Mouse (Mus musculus): ENCODE measurements around the gene Ice1.

Ice1 gene

GRCm38 (mm10) chr13:70637282-70637661 lies at the start of gene Ice1:
Ice1 (minus strand) TSS chr13:70637634.
- DNase-seq = no peak

GRCm38 (mm10) chr13:70685825-70686224 lies 48.4 kb upstream of the Ice1 start:
- no peak for DNase-seq

GRCm38 (mm10) chr13:70684976-70685609 lies 47.7 kb upstream of the Ice1 start:
- no peak for DNase-seq

GRCm38 (mm10) chr13:70681411-70682183 lies 44.2 kb upstream of the Ice1 start:
- DNase-seq = no peak

GRCm38 (mm10) chr13:70680316-70680715 lies 42.9 kb upstream of the Ice1 start:
- DNase-seq = no peak

- no peak for DNase-seq
Measured at GRCm38 (mm10) chr13:70677689-70678088, 40.3 kb upstream of the Ice1 start.

- no peak for DNase-seq
Measured at GRCm38 (mm10) chr13:70676243-70677183, 39.1 kb upstream of the Ice1 start.

- DNase-seq = no peak
Measured at GRCm38 (mm10) chr13:70674998-70675397, 37.6 kb upstream of the Ice1 start.

- DNase-seq = no peak
Measured at GRCm38 (mm10) chr13:70670080-70670479, 32.6 kb upstream of the Ice1 start.

GRCm38 (mm10) chr13:70659715-70660114 lies 22.3 kb upstream of the Ice1 start:
- DNase-seq = no peak

- no peak for DNase-seq
Measured at GRCm38 (mm10) chr13:70656741-70657140, 19.3 kb upstream of the Ice1 start.

GRCm38 (mm10) chr13:70656329-70656728 lies 18.9 kb upstream of the Ice1 start:
- no peak for DNase-seq

- DNase-seq = no peak
Measured at GRCm38 (mm10) chr13:70655570-70655969, 18.1 kb upstream of the Ice1 start.

GRCm38 (mm10) chr13:70654091-70654770 lies 16.8 kb upstream of the Ice1 start:
- no peak for DNase-seq

- DNase-seq = no peak
Measured at GRCm38 (mm10) chr13:70653457-70653856, 16.0 kb upstream of the Ice1 start.

- no peak for DNase-seq
Measured at GRCm38 (mm10) chr13:70650011-70650436, 12.6 kb upstream of the Ice1 start.

- DNase-seq = no peak
Measured at GRCm38 (mm10) chr13:70645968-70646505, 8.6 kb upstream of the Ice1 start.

- DNase-seq = no peak
Measured at GRCm38 (mm10) chr13:70644083-70644462, 6.6 kb upstream of the Ice1 start.

- peak; percentile 54 to 76 for DNase-seq
Measured at GRCm38 (mm10) chr13:70643408-70644082, 6.1 kb upstream of the Ice1 start.

GRCm38 (mm10) chr13:70641941-70642340 lies 4.5 kb upstream of the Ice1 start:
- no peak for DNase-seq

- no peak for DNase-seq
Measured at GRCm38 (mm10) chr13:70641381-70641780, 3.9 kb upstream of the Ice1 start.

- no peak for DNase-seq
Measured at GRCm38 (mm10) chr13:70639639-70640038, 2.2 kb upstream of the Ice1 start.

All from cerebellum, postnatal 36 days (tissue).